Mouse (Mus musculus) stomach, embryonic 14.5 days (tissue): ENCODE results near the gene St6galnac3. TPM values are rescaled to one million over a fixed set of nuclear protein-coding genes. Genes with fewer than 3 reads are reported as not detected.

Source experiments
- microRNA-seq: library from miRNA; unstranded; fragments of <30 nt; microRNA quantifications from one replicate; pipeline ENCODE4, GENCODE M21; 2016
- polyA plus RNA-seq: library from polyadenylated mRNA; unstranded; fragments of >200 nt; fragmentation: Nextera tagmentation; extraction: Ambion mirVana; gene quantifications from 2 replicates; pipeline ENCODE4 v1.2.1, GENCODE M21; 2014

Gene St6galnac3
- polyA plus RNA-seq, 1 experiment from 2014 or later, result 51.6 TPM

Small RNA genes within 50 kb of the gene (microRNA-seq; reads per million reads assigned to microRNA genes)
- gene Gm27405, result not detected

Other genes starting within 250 kb of the St6galnac3 start
- gene Asb17, start 119.0 kb upstream of the St6galnac3 start, polyA plus RNA-seq, result 0.72 TPM in 1 of 2 replicates, not detected in the other
- 0.07 and 0.22 TPM in 2 replicates for gene Msh4, start 181.0 kb upstream of the St6galnac3 start, polyA plus RNA-seq
- gene Rabggtb, start 187.8 kb upstream of the St6galnac3 start, polyA plus RNA-seq, result 51.2 and 59.9 TPM in 2 replicates
- gene Acadm, start 219.5 kb upstream of the St6galnac3 start, polyA plus RNA-seq, result 73.6 and 76.7 TPM in 2 replicates
- gene Slc44a5, start 248.3 kb upstream of the St6galnac3 start, polyA plus RNA-seq, result 1.6 and 1.8 TPM in 2 replicates